Mouse (Mus musculus) T-cell, adult 66 days (primary cell): ENCODE data around the gene Tbx10. TPM values are rescaled to one million over a fixed set of nuclear protein-coding genes. Genes with fewer than 3 reads are reported as not detected.

Experiments used
- total RNA-seq, 2 experiments: library from RNA; stranded (reverse); gene quantifications; 3 replicates in 1 of 2; 4 replicates in 1 of 2; pipeline ENCODE4 v1.2.4; 2023

Gene Tbx10
- total RNA-seq: not detected

GRCm38 (mm10) chr19:3992416-3992815 is at the start of gene Tbx10:
Gene Tbx10, plus strand, starts transcription at chr19:3992752.

GRCm38 (mm10) chr19:3958470-3958869 is 34.1 kb upstream of the Tbx10 start, which contains the start of gene Aldh3b3:
Gene Aldh3b3, plus strand, starts transcription at chr19:3958645.

GRCm38 (mm10) chr19:3972229-3972628 is 20.3 kb upstream of the Tbx10 start, which contains the start of gene Aldh3b2:
Gene Aldh3b2, plus strand, starts transcription at chr19:3972328.

GRCm38 (mm10) chr19:3986334-3986733 is 6.2 kb upstream of the Tbx10 start, which contains the start of gene Acy3:
Gene Acy3, plus strand, starts transcription at chr19:3986570.

GRCm38 (mm10) chr19:4000119-4000900 is 7.8 kb downstream of the Tbx10 start, which contains the start of the genes Nudt8 and Gm49405:
Gene Nudt8, plus strand, starts transcription at chr19:4000580.
Gene Gm49405, plus strand, starts transcription at chr19:4000626.

GRCm38 (mm10) chr19:4003112-4003511 is 10.6 kb downstream of the Tbx10 start, which contains the start of gene Doc2g:
Gene Doc2g, plus strand, starts transcription at chr19:4003313.

GRCm38 (mm10) chr19:4012432-4013022 is 20.0 kb downstream of the Tbx10 start, which contains the start of gene Ndufv1:
Gene Ndufv1, minus strand, starts transcription at chr19:4012806.

GRCm38 (mm10) chr19:4037788-4038232 is 45.3 kb downstream of the Tbx10 start, which contains the start of gene Gstp1:
Gene Gstp1, minus strand, starts transcription at chr19:4037985.

GRCm38 (mm10) chr19:4045966-4046865 is 53.7 kb downstream of the Tbx10 start, which contains the start of gene Gstp2:
Gene Gstp2, minus strand, starts transcription at chr19:4046023.

Other genes starting within 250 kb of the Tbx10 start
- 100 to 1,000 TPM; 143 to 147 TPM for gene Kmt5b, start 225.3 kb upstream of the Tbx10 start, total RNA-seq
- 10 to 100 TPM; 45.6 to 87.1 TPM for gene Chka, start 141.0 kb upstream of the Tbx10 start, total RNA-seq
- 10 to 100 TPM; 69.9 to 85.2 TPM for gene Tcirg1, start 85.6 kb upstream of the Tbx10 start, total RNA-seq
- 10 to 100 TPM; 55.5 to 58.7 TPM for gene Ndufs8, start 80.0 kb upstream of the Tbx10 start, total RNA-seq
- gene Aldh3b1, start 62.9 kb upstream of the Tbx10 start, total RNA-seq: under 1 TPM; 0.59 to 0.76 TPM
- 10 to 100 TPM; 15.1 to 18.0 TPM for gene Unc93b1, start 57.6 kb upstream of the Tbx10 start, total RNA-seq
- not detected for gene Aldh3b3, start 34.1 kb upstream of the Tbx10 start, total RNA-seq
- gene Aldh3b2, start 20.4 kb upstream of the Tbx10 start, total RNA-seq: not detected
- gene Acy3, start 6.2 kb upstream of the Tbx10 start, total RNA-seq: not detected
- 1 to 10 TPM; 5.1 to 8.8 TPM for gene Nudt8, start 7.8 kb downstream of the Tbx10 start, total RNA-seq
- gene Gm49405, start 7.9 kb downstream of the Tbx10 start, total RNA-seq: 1 to 10 TPM; 1.2 to 1.4 TPM
- 1 to 10 TPM; 3.3 to 3.8 TPM for gene Doc2g, start 10.6 kb downstream of the Tbx10 start, total RNA-seq
- 10 to 100 TPM; 92.7 to 97.9 TPM for gene Ndufv1, start 20.1 kb downstream of the Tbx10 start, total RNA-seq
- 100 to 1,000 TPM; 219 to 238 TPM for gene Gstp1, start 45.2 kb downstream of the Tbx10 start, total RNA-seq
- gene Gstp2, start 53.3 kb downstream of the Tbx10 start, total RNA-seq: 10 to 100 TPM; 26.7 to 30.7 TPM
- 10 to 100 TPM; 28.7 to 37.1 TPM for gene Gstp3, start 66.8 kb downstream of the Tbx10 start, total RNA-seq
- gene Cabp2, start 88.8 kb downstream of the Tbx10 start, total RNA-seq: not detected
- 100 to 1,000 TPM; 166 to 171 TPM for gene Cdk2ap2, start 104.4 kb downstream of the Tbx10 start, total RNA-seq
- 100 to 1,000 TPM; 322 TPM for gene Pitpnm1, start 107.2 kb downstream of the Tbx10 start, total RNA-seq
- 100 to 1,000 TPM; 144 to 147 TPM for gene Aip, start 133.1 kb downstream of the Tbx10 start, total RNA-seq
- 1 to 10 TPM in 1 of 2 experiments, under 1 TPM in 1; 0.99 to 1.7 TPM for gene Gpr152, start 147.0 kb downstream of the Tbx10 start, total RNA-seq
- gene Cabp4, start 151.3 kb downstream of the Tbx10 start, total RNA-seq: not detected
- gene Coro1b, start 155.9 kb downstream of the Tbx10 start, total RNA-seq: 100 to 1,000 TPM; 127 to 139 TPM
- 100 to 1,000 TPM; 313 to 348 TPM for gene Ptprcap, start 160.9 kb downstream of the Tbx10 start, total RNA-seq
- 10 to 100 TPM; 34.8 to 49.8 TPM for gene Rps6kb2, start 170.6 kb downstream of the Tbx10 start, total RNA-seq
- 10 to 100 TPM; 68.8 to 73.6 TPM for gene Carns1, start 182.7 kb downstream of the Tbx10 start, total RNA-seq
- 100 to 1,000 TPM; 292 to 316 TPM for gene Tbc1d10c, start 198.5 kb downstream of the Tbx10 start, total RNA-seq
- gene Ppp1ca, start 199.3 kb downstream of the Tbx10 start, total RNA-seq: 100 to 1,000 TPM; 386 to 415 TPM
- gene Rad9a, start 208.9 kb downstream of the Tbx10 start, total RNA-seq: 10 to 100 TPM; 46.6 to 54.9 TPM
- gene Clcf1, start 221.5 kb downstream of the Tbx10 start, total RNA-seq: 100 to 1,000 TPM; 139 to 167 TPM
- gene AC109138.7, start 221.6 kb downstream of the Tbx10 start, total RNA-seq: not detected
- 10 to 100 TPM; 50.8 to 51.4 TPM for gene Pold4, start 239.1 kb downstream of the Tbx10 start, total RNA-seq